Mouse (Mus musculus): ENCODE results near the gene Kti12. TPM values are rescaled to one million over a fixed set of nuclear protein-coding genes. Genes with fewer than 3 reads are reported as not detected.

Kti12 gene
- polyA plus RNA-seq, 1 experiment from 2014 or later: 44.3 TPM

DNA sequence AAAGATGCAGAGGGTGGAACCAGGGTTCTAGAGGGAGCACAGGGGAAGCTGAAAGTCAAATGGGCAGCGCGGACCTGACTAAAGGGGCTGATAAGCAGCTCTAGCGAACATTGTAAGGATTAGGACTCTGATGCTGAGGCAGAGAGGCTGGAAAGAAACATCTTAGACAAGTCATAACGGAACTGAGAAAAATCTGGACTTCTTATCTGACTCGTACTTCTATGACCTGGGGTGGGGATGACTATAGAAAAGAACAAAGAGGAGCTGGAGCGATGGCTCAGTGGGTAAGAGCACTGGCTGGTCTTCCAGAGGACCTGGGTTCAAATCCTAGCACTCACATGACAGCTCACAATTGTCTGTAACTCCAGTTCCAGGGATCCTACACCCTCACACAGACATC lies 30.3 kb downstream of the Kti12 start:
- Histone ChIP-seq H3K9ac (replicated peaks) (no peak overlapping the region), H3K36me3 (no peaks in the 10 kb centered on the region), H3K27me3 (peaks cover 28% of the 10 kb centered on the region), H3K9me3 (no peaks in the 10 kb centered on the region), H3K4me3 (no peak overlapping the region), H3K4me1 (0 out of 2 replicates have a peak, but pooled peaks cover 10% of the 10 kb centered on the region), H3K27ac (replicated peaks) (no peak overlapping the region), H3K4me2 (replicated peaks) (no peak overlapping the region)
- ATAC-seq (ENCODE audit: low FRiP score, low read depth): no peak
- 79% methylated on average over 6 of the region's 6 CpGs for WGBS

GRCm38 (mm10) chr4:108878963-108879822 lies 31.6 kb downstream of the Kti12 start, which contains the start of gene Rab3b:
Gene Rab3b (plus strand): TSS chr4:108879063.
- under 1% methylated on average over 46 of the region's 46 CpGs for WGBS
- peak within 1 kb of the TSS; percentile 56; the same call in 1 of the 2 replicates for H3K27ac ChIP-seq (replicated peaks)
- H3K4me2 ChIP-seq (replicated peaks): peak within 1 kb of the TSS; percentile 97
- peak; percentile 94 for ATAC-seq (ENCODE audit: low FRiP score, low read depth)
- H3K9me3 ChIP-seq: no peaks in the 10 kb centered on the region
- H3K27me3 ChIP-seq: peaks cover 28% of the 10 kb centered on the region
- 0 out of 2 replicates have a peak, but pooled peaks cover 10% of the 10 kb centered on the region for H3K4me1 ChIP-seq
- H3K36me3 ChIP-seq: no peaks in the 10 kb centered on the region
- H3K4me3 ChIP-seq: peak within 1 kb of the TSS; percentile 62
- H3K9ac ChIP-seq (replicated peaks): peak within 1 kb of the TSS; percentile 80

- Histone ChIP-seq H3K9me3 (peaks cover 4% of the 10 kb centered on the region; the same call in 1 of the 2 replicates), H3K27ac (replicated peaks) (0 out of 2 replicates have a peak overlapping the region, but pooled peaks have one; percentile 2), H3K36me3 (no peaks in the 10 kb centered on the region), H3K27me3 (peaks cover 13% of the 10 kb centered on the region), H3K4me2 (replicated peaks) (no peak overlapping the region), H3K9ac (replicated peaks) (no peak overlapping the region), H3K4me3 (no peak overlapping the region), H3K4me1 (0 out of 2 replicates have a peak, but pooled peaks cover 9% of the 10 kb centered on the region)
- WGBS: 57% methylated on average over 13 of the region's 13 CpGs
- no peak for ATAC-seq (ENCODE audit: low FRiP score, low read depth)
These were observed 36.2 kb downstream of the Kti12 start for GRCm38 (mm10) chr4:108883815-108884214.

GRCm38 (mm10) chr4:108887456-108887855 lies 39.9 kb downstream of the Kti12 start:
- Histone ChIP-seq H3K27me3 (no peaks in the 10 kb centered on the region), H3K9me3 (peaks cover 4% of the 10 kb centered on the region; the same call in 1 of the 2 replicates), H3K4me2 (replicated peaks) (no peak overlapping the region), H3K4me1 (no peaks in the 10 kb centered on the region), H3K36me3 (no peaks in the 10 kb centered on the region), H3K4me3 (no peak overlapping the region), H3K27ac (replicated peaks) (no peak overlapping the region), H3K9ac (replicated peaks) (no peak overlapping the region)
- ATAC-seq (ENCODE audit: low FRiP score, low read depth): no peak
- 88% methylated on average over 4 of the region's 4 CpGs for WGBS

- no peaks in the 10 kb centered on the region for H3K4me1 ChIP-seq
- no peak for ATAC-seq (ENCODE audit: low FRiP score, low read depth)
- peaks cover 4% of the 10 kb centered on the region; the same call in 1 of the 2 replicates for H3K9me3 ChIP-seq
- 79% methylated on average over 6 of the region's 6 CpGs for WGBS
- H3K36me3 ChIP-seq: no peaks in the 10 kb centered on the region
- no peak overlapping the region for H3K4me2 ChIP-seq (replicated peaks)
- H3K4me3 ChIP-seq: no peak overlapping the region
- no peaks in the 10 kb centered on the region for H3K27me3 ChIP-seq
- no peak overlapping the region for H3K27ac ChIP-seq (replicated peaks)
- no peak overlapping the region for H3K9ac ChIP-seq (replicated peaks)
These were observed 43.3 kb downstream of the Kti12 start for GRCm38 (mm10) chr4:108890876-108891275.

Other genes with a start within 250 kb of the Kti12 start
- gene Cc2d1b, start 227.8 kb upstream of the Kti12 start, polyA plus RNA-seq (2016; fragmentation: Nextera tagmentation; extraction: Ambion mirVana): 23.9 and 26.4 TPM in 2 replicates
- gene 3110021N24Rik, start 128.1 kb upstream of the Kti12 start, polyA plus RNA-seq (2016; fragmentation: Nextera tagmentation; extraction: Ambion mirVana): 1.5 and 1.7 TPM in 2 replicates
- gene Zfyve9, start 67.0 kb upstream of the Kti12 start, polyA plus RNA-seq (2016; fragmentation: Nextera tagmentation; extraction: Ambion mirVana): 5.4 and 5.7 TPM in 2 replicates
- 238 and 256 TPM in 2 replicates for gene Btf3l4, start 14.2 kb upstream of the Kti12 start, polyA plus RNA-seq (2016; fragmentation: Nextera tagmentation; extraction: Ambion mirVana)
- 99.0 and 105 TPM in 2 replicates for gene Txndc12, start 13.2 kb upstream of the Kti12 start, polyA plus RNA-seq (2016; fragmentation: Nextera tagmentation; extraction: Ambion mirVana)
- 2.3 and 2.4 TPM in 2 replicates for gene A730015C16Rik, start 834 bp downstream of the Kti12 start, polyA plus RNA-seq (2016; fragmentation: Nextera tagmentation; extraction: Ambion mirVana)
- gene Rab3b, start 31.3 kb downstream of the Kti12 start, polyA plus RNA-seq (2016; fragmentation: Nextera tagmentation; extraction: Ambion mirVana): 29.5 and 32.0 TPM in 2 replicates
- gene Nrd1, start 152.9 kb downstream of the Kti12 start, polyA plus RNA-seq (2016; fragmentation: Nextera tagmentation; extraction: Ambion mirVana): 107 and 112 TPM in 2 replicates

All from midbrain, embryonic 12.5 days (tissue).